ENCODE assay signal across 8 mouse cellular contexts in the genomic region with DNA sequence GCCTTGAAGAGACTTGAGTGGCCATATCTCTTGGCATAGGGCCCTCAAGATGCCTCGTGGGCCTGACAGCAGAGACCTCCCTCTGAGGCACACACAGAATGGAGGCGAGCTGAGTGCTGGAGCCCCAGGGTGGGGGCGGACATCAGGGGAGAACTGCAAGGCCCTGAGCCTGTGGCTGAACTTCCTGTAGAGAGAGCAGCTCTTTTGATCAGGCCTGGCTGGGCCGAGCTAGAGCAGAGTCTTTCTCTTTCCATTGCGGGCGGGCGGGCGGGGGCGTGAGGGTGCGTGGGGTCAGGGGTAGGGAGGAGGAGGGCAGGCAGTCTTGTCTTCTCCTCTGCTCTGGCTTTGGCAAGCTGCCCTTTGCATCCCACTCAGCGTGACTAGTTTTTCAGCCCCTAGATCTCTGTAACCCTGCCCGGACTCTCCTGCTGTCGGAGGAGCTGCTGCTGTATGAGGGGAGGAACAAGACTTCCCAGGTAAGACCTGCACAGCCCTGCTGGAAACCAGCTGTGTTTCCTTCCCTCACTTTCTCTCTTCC.
DNase-seq lines count a peak whose midpoint lies in the region; ATAC-seq and TF ChIP-seq lines count a peak whose summit lies in the region.

No protein-coding gene starts in this region.

- DNase-seq in CD8-positive naive resting alpha-beta T cell, adult 2 months (ENCODE audit: low read depth in 2 of 2, low spot score in 2 of 2) = peak; percentile 46 to 54
- DNase-seq in thymus, postnatal 36 days = peak; percentile 57 to 71
- DNase-seq in layer of hippocampus, adult 11-12 months (ENCODE audit: low spot score) = no peak
- no peak for DNase-seq in right cerebral cortex, postnatal 36 days (ENCODE audit: low spot score in 2 of 2)
- no peak for DNase-seq in frontal cortex, postnatal 10 days (ENCODE audit: low spot score in 2 of 2)

- peaks cover 7% of the 10 kb centered on the region for H3K4me1 ChIP-seq in bone marrow, adult 2 months (ENCODE audit: control insufficient read depth, insufficient read depth, low read length)
- peaks cover 27% of the 10 kb centered on the region for H3K4me1 ChIP-seq in kidney, embryonic 16.5 days (ENCODE audit: insufficient read depth, low read length)

- no peaks in the 10 kb centered on the region for H3K27me3 ChIP-seq in kidney, embryonic 16.5 days (ENCODE audit: insufficient read depth, low read length)

- peaks cover 9% of the 10 kb centered on the region for H3K36me3 ChIP-seq in kidney, embryonic 16.5 days (ENCODE audit: insufficient read depth, low read length)

- TF ChIP-seq CTCF in bone marrow, adult 2 months (IDR thresholded peaks at IDR 0.05; ENCODE audit: control insufficient read depth, insufficient read depth, low read length) = no peak

- no peak for TF ChIP-seq POLR2A in bone marrow, adult 2 months (IDR thresholded peaks at IDR 0.05; ENCODE audit: borderline replicate concordance, control insufficient read depth, low read depth, low read length)

- WGBS in bone marrow, adult 2 months = 18% methylated on average over 13 of the region's 13 CpGs
- WGBS in kidney, embryonic 16.5 days = 27% methylated on average over 10 of the region's 13 CpGs

- peak; percentile 72; the same call in 1 of the 2 replicates for ATAC-seq in kidney, embryonic 16.5 days (ENCODE audit: low FRiP score, low TSS enrichment)
- ATAC-seq in megakaryocyte progenitor cell, adult 5-6 weeks (replicated peaks; ENCODE audit: poor library complexity) = peak; percentile 40

- H3K4me3 ChIP-seq in bone marrow, adult 2 months (replicated peaks; ENCODE audit: control insufficient read depth, low read depth, low read length) = peak overlapping the region; percentile 33
- no peak overlapping the region for H3K4me3 ChIP-seq in kidney, embryonic 16.5 days (ENCODE audit: low read length)

- no peak overlapping the region for H3K4me2 ChIP-seq in kidney, embryonic 16.5 days (replicated peaks; ENCODE audit: low read depth, low read length)

- peak overlapping the region; percentile 17 for H3K9ac ChIP-seq in kidney, embryonic 16.5 days (replicated peaks; ENCODE audit: low read length)

- H3K9me3 ChIP-seq in kidney, embryonic 16.5 days (ENCODE audit: low read length) = no peaks in the 10 kb centered on the region

- H3K27ac ChIP-seq in bone marrow, adult 2 months (ENCODE audit: control insufficient read depth, insufficient read depth, low read depth, low read length, poor library complexity) = no peak overlapping the region
- H3K27ac ChIP-seq in kidney, embryonic 16.5 days (ENCODE audit: low read length) = peak overlapping the region; percentile 50; the same call in 1 of the 2 replicates

Comparison
In these comparisons a context has a peak if more than half of its experiments do, and no peak if none do; other contexts are left out.
1. DNase-seq: peak in CD8-positive naive resting alpha-beta T cell, adult 2 months (2 of 2) and thymus, postnatal 36 days (2 of 2); none in layer of hippocampus, adult 11-12 months (single experiment), right cerebral cortex, postnatal 36 days (0 of 2) and frontal cortex, postnatal 10 days (0 of 2).